Mouse (Mus musculus): ENCODE data around the gene Immp1l. TPM values are rescaled to one million over a fixed set of nuclear protein-coding genes. Genes with fewer than 3 reads are reported as not detected.

Gene Immp1l
- total and polyA plus RNA-seq, 3 experiments, result 32.5 to 103 (median 37.0) TPM

DNA sequence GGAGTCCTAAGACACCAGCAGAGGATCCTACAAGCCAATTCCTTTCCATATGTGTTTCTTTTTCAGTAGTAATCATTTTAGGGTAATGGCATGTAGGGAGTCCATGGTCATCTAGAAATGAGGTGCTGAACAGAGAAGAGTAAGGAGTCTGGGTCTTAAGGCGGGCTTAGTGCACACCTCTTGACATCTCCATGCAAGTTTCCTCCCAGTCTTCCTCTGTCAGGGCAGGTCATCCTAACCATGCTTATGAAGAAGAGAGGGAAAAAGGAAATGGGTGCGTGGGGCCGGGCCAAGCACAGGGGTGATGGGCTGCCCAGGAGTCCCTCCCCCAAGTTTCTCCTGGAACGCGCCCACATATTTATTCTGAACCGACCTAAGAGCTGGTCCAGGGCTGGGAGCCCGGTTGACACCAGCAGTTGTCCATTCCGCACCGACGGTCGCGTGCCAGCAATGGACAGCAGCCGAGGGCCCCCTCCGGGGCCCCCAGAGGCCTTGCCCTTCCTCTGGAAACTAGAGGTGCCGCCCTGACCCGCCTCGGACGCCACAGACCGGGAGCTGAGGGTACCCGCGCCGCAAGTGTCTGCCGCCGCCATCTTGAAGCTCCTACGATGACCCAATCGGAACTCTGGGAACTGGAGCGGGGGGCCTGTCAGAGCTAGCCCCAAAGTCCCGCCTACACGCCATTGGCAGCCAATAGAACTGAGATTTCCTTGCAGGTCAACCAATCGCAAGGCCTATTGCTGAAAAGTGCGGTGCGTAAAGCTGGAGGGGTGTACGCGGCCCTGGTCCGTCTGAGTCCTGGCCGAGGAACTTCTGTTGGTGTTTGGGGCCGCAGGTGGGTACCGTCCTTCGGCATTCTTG, at the start of gene Immp1l, which contains the start of gene Elp4 (continued):
- TF ChIP-seq MAX (IDR thresholded peaks at IDR 0.05; ENCODE audit: low read length), result peak; percentile 45; the same call in 1 of the 2 replicates

DNA sequence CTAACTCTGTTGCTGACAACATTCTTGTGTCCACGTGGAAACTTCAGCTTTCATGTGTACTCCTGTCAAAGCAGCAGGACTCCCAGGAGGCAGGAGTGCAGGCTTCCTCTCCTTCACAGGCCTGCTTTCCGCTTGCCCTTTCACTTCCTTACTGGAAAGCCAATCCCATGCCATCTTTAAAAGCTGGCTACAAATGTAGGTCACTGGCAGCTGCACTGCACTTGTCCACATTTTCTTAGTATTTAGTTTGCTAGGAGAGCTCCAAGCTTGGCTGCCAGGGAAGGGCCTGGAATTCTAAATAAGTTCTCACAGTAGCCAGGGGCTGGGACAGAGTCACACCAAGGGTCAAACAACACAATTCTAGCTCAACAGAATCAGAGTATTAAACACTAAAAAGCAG, 49.7 kb upstream of the Immp1l start:
- no peak overlapping the region for H3K4me3 ChIP-seq (replicated peaks in 1 of 3; ENCODE audit: low read depth in 2 of 3, low read length in 2 of 3, poor library complexity in 1 of 3)
- H3K36me3 ChIP-seq (replicated peaks in 1 of 2; ENCODE audit: control insufficient read depth in 1 of 2, insufficient read depth in 1 of 2, low read length in 1 of 2), result peaks cover 0 to 2% of the 10 kb centered on the region in 2 experiments
- no peak overlapping the region for H3K27ac ChIP-seq (ENCODE audit: insufficient read depth, low read depth)
- dilution Hi-C loops (cut with MboI; ENCODE audit: extremely low pct_ligation_motif_present, extremely low pct_unique_long_range_greater_than_20kb, low sequenced_read_pairs), result no loop called here
- no peaks in the 10 kb centered on the region for H3K27me3 ChIP-seq (replicated peaks)
- in situ Hi-C loops (cut with MboI; ENCODE audit: low pct_ligation_motif_present, low pct_unique_long_range_greater_than_20kb, low sequenced_read_pairs), result no loop called here
- H3K79me2 ChIP-seq (replicated peaks; ENCODE audit: control insufficient read depth, extremely low read depth, insufficient read depth, poor library complexity, severe bottlenecking), result no peaks in the 10 kb centered on the region
- H3K9ac ChIP-seq (ENCODE audit: insufficient read depth, low read depth), result no peak overlapping the region
- TF ChIP-seq RAD21 (IDR thresholded peaks at IDR 0.05; ENCODE audit: low read depth, low read length) (no peak), ZKSCAN1 (IDR thresholded peaks at IDR 0.05; ENCODE audit: borderline replicate concordance, low read depth, low read length) (no peak), CTCF (conservative IDR thresholded peaks at IDR 0.05 in 1 of 2, IDR thresholded peaks at IDR 0.05 in 1 of 2; ENCODE audit: low read depth in 2 of 2, low read length in 2 of 2) (no peak), ZMIZ1 (IDR thresholded peaks at IDR 0.05; ENCODE audit: low read depth, low read length) (no peak), GABPA (IDR thresholded peaks at IDR 0.05; ENCODE audit: insufficient replicate concordance, low read depth, low read length) (no peak), MAFK (IDR thresholded peaks at IDR 0.05; ENCODE audit: insufficient replicate concordance, low read length) (no peak), EP300 (IDR thresholded peaks at IDR 0.05; ENCODE audit: low read length) (no peak), NRF1 (IDR thresholded peaks at IDR 0.05; ENCODE audit: low read depth, low read length) (no peak)
- peaks cover 0 to 26% of the 10 kb centered on the region in 2 experiments; a peak in 2 of 4 replicates for H3K4me1 ChIP-seq (ENCODE audit: control insufficient read depth in 1 of 2, insufficient read depth in 2 of 2)
- DNase-seq (ENCODE audit: extremely low read depth), result no peak
- no peak overlapping the region for H3K4me2 ChIP-seq (ENCODE audit: insufficient read depth, low read depth, poor library complexity, severe bottlenecking)
- H3K9me3 ChIP-seq (replicated peaks; ENCODE audit: low read length), result no peaks in the 10 kb centered on the region

DNA sequence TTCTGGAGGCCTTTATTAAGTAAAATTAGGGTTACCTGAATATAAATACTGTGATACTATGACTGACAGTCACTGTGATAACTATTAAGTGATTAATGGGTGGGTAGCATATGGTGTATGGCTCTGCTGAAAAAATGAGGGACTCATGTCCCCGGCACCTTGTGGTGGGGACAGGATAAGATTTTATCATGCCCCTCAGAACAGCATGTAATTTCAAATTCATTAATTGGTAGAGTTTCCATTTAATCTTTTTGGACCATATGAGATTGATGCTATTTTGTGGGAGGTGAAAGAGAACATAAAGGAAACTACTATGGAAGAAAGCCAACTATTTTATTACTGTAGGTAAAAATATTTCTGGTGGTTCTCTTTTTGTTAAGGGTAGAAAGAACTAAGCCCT, 31.0 kb upstream of the Immp1l start:
- H3K36me3 ChIP-seq (replicated peaks in 1 of 2; ENCODE audit: control insufficient read depth in 1 of 2, insufficient read depth in 1 of 2, low read length in 1 of 2), result peaks cover 0 to 4% of the 10 kb centered on the region in 2 experiments
- no peak for DNase-seq (ENCODE audit: extremely low read depth)
- H3K9me3 ChIP-seq (replicated peaks; ENCODE audit: low read length), result no peaks in the 10 kb centered on the region
- in situ Hi-C loops (cut with MboI; ENCODE audit: low pct_ligation_motif_present, low pct_unique_long_range_greater_than_20kb, low sequenced_read_pairs) (no loop called here), dilution Hi-C loops (cut with MboI; ENCODE audit: extremely low pct_ligation_motif_present, extremely low pct_unique_long_range_greater_than_20kb, low sequenced_read_pairs) (no loop called here)
- H3K27me3 ChIP-seq (replicated peaks), result no peaks in the 10 kb centered on the region
- no peak overlapping the region for H3K4me3 ChIP-seq (replicated peaks in 1 of 3; ENCODE audit: low read depth in 2 of 3, low read length in 2 of 3, poor library complexity in 1 of 3)
- H3K4me1 ChIP-seq (ENCODE audit: control insufficient read depth in 1 of 2, insufficient read depth in 2 of 2), result no peaks in the 10 kb centered on the region
- H3K27ac ChIP-seq (ENCODE audit: insufficient read depth, low read depth), result no peak overlapping the region
- no peak for TF ChIP-seq MXI1 (IDR thresholded peaks at IDR 0.05; ENCODE audit: low read depth, low read length)
- H3K79me2 ChIP-seq (replicated peaks; ENCODE audit: control insufficient read depth, extremely low read depth, insufficient read depth, poor library complexity, severe bottlenecking), result no peaks in the 10 kb centered on the region
- H3K9ac ChIP-seq (ENCODE audit: insufficient read depth, low read depth), result no peak overlapping the region
- no peak overlapping the region for H3K4me2 ChIP-seq (ENCODE audit: insufficient read depth, low read depth, poor library complexity, severe bottlenecking)

GRCm38 (mm10) chr2:105890816-105891215, 13.6 kb upstream of the Immp1l start:
- Histone ChIP-seq H3K27ac (ENCODE audit: insufficient read depth, low read depth) (no peak overlapping the region), H3K36me3 (replicated peaks in 1 of 2; ENCODE audit: control insufficient read depth in 1 of 2, insufficient read depth in 1 of 2, low read length in 1 of 2) (peaks cover 10 to 32% of the 10 kb centered on the region in 2 experiments), H3K27me3 (replicated peaks) (no peaks in the 10 kb centered on the region), H3K9ac (ENCODE audit: insufficient read depth, low read depth) (no peak overlapping the region), H3K79me2 (replicated peaks; ENCODE audit: control insufficient read depth, extremely low read depth, insufficient read depth, poor library complexity, severe bottlenecking) (no peaks in the 10 kb centered on the region), H3K9me3 (replicated peaks; ENCODE audit: low read length) (no peaks in the 10 kb centered on the region), H3K4me1 (ENCODE audit: control insufficient read depth in 1 of 2, insufficient read depth in 2 of 2) (no peaks in the 10 kb centered on the region), H3K4me2 (ENCODE audit: insufficient read depth, low read depth, poor library complexity, severe bottlenecking) (no peak overlapping the region), H3K4me3 (replicated peaks in 1 of 3; ENCODE audit: low read depth in 2 of 3, low read length in 2 of 3, poor library complexity in 1 of 3) (no peak overlapping the region)
- no peak for DNase-seq (ENCODE audit: extremely low read depth)
- TF ChIP-seq BHLHE40 (IDR thresholded peaks at IDR 0.05; ENCODE audit: low read depth, low read length), result no peak
- in situ Hi-C loops (cut with MboI; ENCODE audit: low pct_ligation_motif_present, low pct_unique_long_range_greater_than_20kb, low sequenced_read_pairs), result no loop called here
- dilution Hi-C loops (cut with MboI; ENCODE audit: extremely low pct_ligation_motif_present, extremely low pct_unique_long_range_greater_than_20kb, low sequenced_read_pairs), result no loop called here
